Mouse (Mus musculus) forebrain, embryonic 14.5 days (tissue): ENCODE measurements around the gene Trp53bp1. TPM values are rescaled to one million over a fixed set of nuclear protein-coding genes. Genes with fewer than 3 reads are reported as not detected.

Experiments used
- ATAC-seq: fragments of 200-750 bp; cut with Nextera tagmentation; 2 replicates; pipeline ENCODE4 v1.8.0; 2017; ENCODE audit warnings: mild to moderate bottlenecking, moderate library complexity
- DNase-seq: peaks from one replicate; pipeline ENCODE4 v3.0.0-alpha.2; 2015; ENCODE audit warnings: low spot score
- H3K27ac ChIP-seq: fragments of 300-500 bp; sonication (generic); 2 replicates; pipeline ENCODE4 v1.5.1; 2014; ENCODE audit warnings: low read depth, mild to moderate bottlenecking, control low read depth, low read length, moderate library complexity
- H3K27me3 ChIP-seq: fragments of 300-500 bp; sonication (generic); replicated peaks from 2 replicates; pipeline ENCODE4 v1.6.1; 2014; ENCODE audit warnings: low read length, control low read depth, mixed read lengths; ENCODE audit not compliant: control insufficient read depth, insufficient read depth
- H3K36me3 ChIP-seq: fragments of 300-500 bp; sonication (generic); 2 replicates; pipeline ENCODE4 v1.6.1; 2014; ENCODE audit warnings: low read length, control low read depth; ENCODE audit not compliant: control insufficient read depth, insufficient read depth
- H3K4me1 ChIP-seq: fragments of 300-500 bp; sonication (generic); 2 replicates; pipeline ENCODE4 v1.6.1; 2014; ENCODE audit warnings: antibody characterized with exemption, low read length, control low read depth; ENCODE audit not compliant: control insufficient read depth, insufficient read depth
- H3K4me2 ChIP-seq: fragments of 300-500 bp; sonication (generic); 2 replicates; pipeline ENCODE4 v1.6.1; 2014; ENCODE audit warnings: mild to moderate bottlenecking, control low read depth, low read length
- H3K4me3 ChIP-seq: fragments of 300-500 bp; sonication (generic); 2 replicates; pipeline ENCODE4 v1.5.1; 2014; ENCODE audit warnings: low read depth, low read length, control low read depth
- H3K9ac ChIP-seq: fragments of 300-500 bp; sonication (generic); 2 replicates; pipeline ENCODE4 v1.6.1; 2014; ENCODE audit warnings: mild to moderate bottlenecking, low read length, control low read depth, moderate library complexity
- H3K9me3 ChIP-seq: fragments of 300-500 bp; sonication (generic); replicated peaks from 2 replicates; pipeline ENCODE4 v1.6.1; 2016; ENCODE audit warnings: low read length, control low read depth, mixed read lengths; ENCODE audit not compliant: control insufficient read depth
- WGBS: fragments of 180-500 bp; shearing (Covaris S2); extraction: QIAGEN DNeasy Blood & Tissue Kit; methylation state at CpG from one replicate; pipeline ENCODE4 v1.1.7; 2014; 5-methylcytosine and 5-hydroxymethylcytosine counted together
- polyA plus RNA-seq: library from polyadenylated mRNA; unstranded; fragments of >200 nt; fragmentation: Nextera tagmentation; extraction: Ambion mirVana; gene quantifications from 2 replicates; pipeline ENCODE4 v1.2.1, GENCODE M21; 2014

Trp53bp1 gene
- polyA plus RNA-seq, 1 experiment from 2014 or later: 116 TPM

DNA sequence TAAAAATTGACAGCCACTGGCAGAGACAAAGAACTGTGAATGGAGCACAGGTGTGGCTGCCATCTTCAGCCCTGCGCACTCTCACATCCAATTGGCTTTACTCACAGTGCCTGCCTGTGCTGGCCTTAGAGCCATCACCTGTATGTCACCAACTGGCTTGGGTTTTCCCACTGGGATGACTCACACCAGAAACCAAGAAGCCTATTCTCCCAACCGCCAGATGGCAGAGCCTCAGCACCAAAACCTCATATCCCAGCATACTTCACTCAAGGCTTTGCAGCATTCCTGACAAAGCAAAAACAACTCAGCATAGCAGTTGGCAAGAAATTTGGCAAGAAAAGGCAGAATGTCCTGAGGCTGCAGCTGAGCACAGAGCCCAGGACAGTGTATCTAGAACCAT lies 48.2 kb downstream of the Trp53bp1 start:
- Histone ChIP-seq H3K9me3 (no peaks in the 10 kb centered on the region), H3K4me1 (no peaks in the 10 kb centered on the region), H3K36me3 (peaks cover 85% of the 10 kb centered on the region), H3K27me3 (no peaks in the 10 kb centered on the region), H3K4me2 (no peak overlapping the region), H3K27ac (peak overlapping the region; percentile 36; the same call in 1 of the 2 replicates), H3K4me3 (no peak overlapping the region), H3K9ac (no peak overlapping the region)
- 83% methylated on average over 2 of the region's 2 CpGs for WGBS
- DNase-seq: peak; percentile 46
- ATAC-seq: peak; percentile 54; the same call in 1 of the 2 replicates

GRCm38 (mm10) chr2:121219994-121220393 lies 51.2 kb downstream of the Trp53bp1 start:
- Histone ChIP-seq H3K4me3 (no peak overlapping the region), H3K4me2 (no peak overlapping the region), H3K27me3 (no peaks in the 10 kb centered on the region), H3K9ac (no peak overlapping the region), H3K27ac (no peak overlapping the region), H3K4me1 (no peaks in the 10 kb centered on the region), H3K9me3 (no peaks in the 10 kb centered on the region), H3K36me3 (peaks cover 83% of the 10 kb centered on the region)
- no peak for ATAC-seq
- DNase-seq: no peak

DNA sequence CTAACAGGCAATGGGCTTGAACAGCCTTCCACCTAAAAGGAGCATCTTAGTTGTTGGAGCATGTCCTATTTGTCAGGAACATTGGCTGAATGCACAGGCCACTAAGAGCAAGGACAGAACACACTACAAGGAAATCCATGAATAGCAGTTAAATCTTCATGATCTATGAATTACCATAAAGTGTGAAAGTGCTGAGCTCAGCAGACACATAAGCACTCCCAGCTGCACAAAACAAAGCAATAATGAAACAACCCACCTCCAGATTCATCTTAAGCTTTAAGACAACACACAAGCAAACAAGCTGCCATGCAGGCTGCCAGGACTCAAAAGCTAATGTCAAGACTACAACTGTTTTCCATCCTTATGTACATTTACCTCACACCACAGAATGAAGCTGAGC lies 52.0 kb downstream of the Trp53bp1 start:
- no peak overlapping the region for H3K4me2 ChIP-seq
- H3K9me3 ChIP-seq: no peaks in the 10 kb centered on the region
- ATAC-seq: no peak
- H3K36me3 ChIP-seq: peaks cover 88% of the 10 kb centered on the region
- H3K4me3 ChIP-seq: no peak overlapping the region
- H3K27ac ChIP-seq: no peak overlapping the region
- DNase-seq: no peak
- no peaks in the 10 kb centered on the region for H3K4me1 ChIP-seq
- H3K9ac ChIP-seq: no peak overlapping the region
- no peaks in the 10 kb centered on the region for H3K27me3 ChIP-seq

- no peak overlapping the region for H3K27ac ChIP-seq
- no peak overlapping the region for H3K4me3 ChIP-seq
- DNase-seq: no peak
- peaks cover 85% of the 10 kb centered on the region for H3K36me3 ChIP-seq
- no peaks in the 10 kb centered on the region for H3K4me1 ChIP-seq
- no peak overlapping the region for H3K9ac ChIP-seq
- WGBS: 84% methylated on average over 3 of the region's 3 CpGs
- ATAC-seq: no peak
- H3K27me3 ChIP-seq: no peaks in the 10 kb centered on the region
- no peaks in the 10 kb centered on the region for H3K9me3 ChIP-seq
- H3K4me2 ChIP-seq: no peak overlapping the region
Observed at GRCm38 (mm10) chr2:121214491-121214890, 56.7 kb downstream of the Trp53bp1 start.

GRCm38 (mm10) chr2:121206541-121206940 lies 64.7 kb downstream of the Trp53bp1 start:
- no peak for ATAC-seq

GRCm38 (mm10) chr2:121204276-121204675 lies 66.9 kb downstream of the Trp53bp1 start:
- Histone ChIP-seq H3K9ac (no peak overlapping the region), H3K9me3 (no peaks in the 10 kb centered on the region), H3K4me3 (no peak overlapping the region), H3K4me2 (no peak overlapping the region), H3K27ac (no peak overlapping the region), H3K27me3 (no peaks in the 10 kb centered on the region), H3K36me3 (peaks cover 97% of the 10 kb centered on the region), H3K4me1 (no peaks in the 10 kb centered on the region)
- ATAC-seq (no peak), DNase-seq (no peak)
- WGBS: 96% methylated on average over 17 of the region's 17 CpGs

More at GRCm38 (mm10) chr2:121206541-121206940, 64.7 kb downstream of the Trp53bp1 start:
- WGBS: 95% methylated on average over 3 of the region's 3 CpGs
- H3K27me3 ChIP-seq: no peaks in the 10 kb centered on the region
- no peak overlapping the region for H3K4me3 ChIP-seq
- no peak overlapping the region for H3K27ac ChIP-seq
- no peak for DNase-seq
- no peak overlapping the region for H3K4me2 ChIP-seq
- no peaks in the 10 kb centered on the region for H3K9me3 ChIP-seq
- no peaks in the 10 kb centered on the region for H3K4me1 ChIP-seq
- H3K9ac ChIP-seq: no peak overlapping the region
- peaks cover 97% of the 10 kb centered on the region for H3K36me3 ChIP-seq

GRCm38 (mm10) chr2:121195466-121195865 lies 75.7 kb downstream of the Trp53bp1 start:
- H3K36me3 ChIP-seq: peaks cover 97% of the 10 kb centered on the region
- H3K4me1 ChIP-seq: no peaks in the 10 kb centered on the region
- ATAC-seq (no peak), DNase-seq (no peak)
- no peaks in the 10 kb centered on the region for H3K9me3 ChIP-seq
- 86% methylated on average over 9 of the region's 9 CpGs for WGBS
- H3K9ac ChIP-seq: no peak overlapping the region
- no peak overlapping the region for H3K27ac ChIP-seq
- H3K4me2 ChIP-seq: no peak overlapping the region
- no peak overlapping the region for H3K4me3 ChIP-seq
- no peaks in the 10 kb centered on the region for H3K27me3 ChIP-seq

GRCm38 (mm10) chr2:121188530-121188929 lies 82.7 kb downstream of the Trp53bp1 start:
- H3K4me1 ChIP-seq: no peaks in the 10 kb centered on the region
- 89% methylated on average over 1 of the region's 1 CpGs for WGBS
- no peak overlapping the region for H3K4me2 ChIP-seq
- ATAC-seq: no peak
- H3K27me3 ChIP-seq: no peaks in the 10 kb centered on the region
- DNase-seq: no peak
- H3K4me3 ChIP-seq: no peak overlapping the region
- H3K9me3 ChIP-seq: no peaks in the 10 kb centered on the region
- H3K36me3 ChIP-seq: peaks cover 89% of the 10 kb centered on the region
- H3K27ac ChIP-seq: no peak overlapping the region
- H3K9ac ChIP-seq: no peak overlapping the region

- Histone ChIP-seq H3K36me3 (peaks cover 67% of the 10 kb centered on the region), H3K27me3 (no peaks in the 10 kb centered on the region), H3K4me2 (no peak overlapping the region), H3K4me1 (no peaks in the 10 kb centered on the region), H3K27ac (no peak overlapping the region), H3K9me3 (no peaks in the 10 kb centered on the region), H3K9ac (no peak overlapping the region), H3K4me3 (no peak overlapping the region)
- no peak for DNase-seq
- 95% methylated on average over 7 of the region's 7 CpGs for WGBS
- ATAC-seq: no peak
Observed at GRCm38 (mm10) chr2:121184142-121184541, 87.1 kb downstream of the Trp53bp1 start.
